Mouse (Mus musculus): ENCODE measurements around the gene Hdac4.

Gene Hdac4

DNA sequence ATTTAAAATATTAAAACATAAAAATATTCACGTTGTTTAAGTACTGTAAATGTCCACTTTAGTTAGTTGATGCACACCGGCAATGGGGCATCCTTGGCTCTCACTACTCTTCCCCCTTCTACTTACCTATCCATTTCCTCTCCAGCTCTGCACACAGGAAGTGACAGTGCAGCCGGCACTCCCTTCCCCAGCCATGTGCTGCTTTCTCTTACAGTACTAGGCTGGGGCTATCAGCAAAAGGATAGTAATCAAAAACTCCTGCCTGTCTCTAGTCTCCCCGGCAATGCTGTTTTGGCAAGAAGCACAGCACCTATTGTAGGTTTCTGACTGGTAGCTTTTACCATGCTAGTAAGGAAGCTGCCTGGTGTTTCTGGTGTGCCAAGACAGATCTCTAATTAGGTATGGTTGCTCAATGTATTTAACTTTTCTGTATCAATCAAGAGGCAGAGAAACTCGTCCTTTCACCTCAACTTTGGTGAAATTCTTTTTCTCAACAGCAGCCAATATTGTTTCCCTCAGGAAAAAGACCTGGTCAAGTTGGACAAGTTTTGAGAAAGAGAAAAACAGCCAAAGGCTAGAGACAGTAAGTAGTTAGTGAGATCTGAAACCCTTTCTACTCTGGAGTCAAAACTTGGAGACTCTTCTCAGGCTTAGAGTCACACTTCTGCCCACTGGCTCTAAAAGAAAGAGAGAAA, 136.6 kb downstream of the Hdac4 start:
- no peak for DNase-seq

DNA sequence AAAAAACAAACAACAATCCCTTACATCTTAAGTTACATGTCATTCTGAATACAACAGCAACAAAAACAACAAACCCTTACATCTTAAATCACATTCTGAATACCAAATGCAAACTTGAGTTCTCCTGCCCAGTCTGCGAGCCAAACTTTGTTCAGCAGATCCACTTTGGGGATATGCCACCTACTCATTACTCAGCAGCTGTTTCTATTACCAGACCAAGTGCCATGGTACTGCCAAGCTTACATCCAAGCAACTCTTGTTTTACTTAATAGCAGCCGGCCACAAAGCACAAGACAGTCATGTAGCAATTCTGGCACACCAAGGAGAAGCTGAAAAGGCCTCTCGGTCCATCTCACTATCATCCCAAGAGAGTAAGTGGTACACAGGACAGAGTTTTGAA, 138.4 kb downstream of the Hdac4 start:
- no peak for DNase-seq

DNA sequence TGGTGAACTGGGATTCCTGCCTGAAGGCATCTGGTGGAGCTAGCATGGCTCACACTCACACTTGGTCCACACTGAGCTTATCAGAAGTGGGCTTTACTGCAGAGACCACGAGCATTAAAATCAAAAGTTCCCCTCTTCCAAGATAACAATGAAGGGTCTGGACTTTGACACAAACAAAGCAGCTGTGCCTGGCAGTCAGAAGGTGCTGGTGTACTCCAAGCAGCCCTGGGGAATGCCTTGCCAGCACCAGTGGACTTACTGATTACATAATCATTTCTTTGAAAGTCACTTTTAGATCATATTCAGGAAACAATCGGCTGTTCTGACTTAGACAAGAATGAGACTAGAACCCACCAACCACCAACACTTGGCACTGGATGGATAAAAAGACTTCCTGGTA, 140.3 kb downstream of the Hdac4 start:
- no peak for DNase-seq

DNA sequence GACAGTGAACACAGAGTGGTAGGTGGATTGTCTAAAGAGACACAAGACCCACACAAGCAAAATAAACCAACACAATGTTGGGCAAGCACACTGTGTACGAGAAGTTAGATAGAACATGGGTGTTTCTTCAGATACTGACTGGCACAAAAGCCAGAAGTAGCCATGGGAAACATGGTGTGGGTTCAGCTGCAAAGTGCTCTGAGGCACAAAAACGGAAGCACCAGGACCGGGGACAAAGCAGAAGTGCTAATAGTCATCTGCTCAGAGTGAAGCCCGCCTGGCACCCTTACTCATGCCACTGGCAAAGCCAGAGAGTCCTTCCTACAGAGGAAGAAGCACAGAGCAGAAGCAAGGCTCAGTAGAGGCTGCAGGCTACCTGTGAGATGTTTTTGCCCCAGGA, 143.3 kb downstream of the Hdac4 start:
- no peak for DNase-seq

DNA sequence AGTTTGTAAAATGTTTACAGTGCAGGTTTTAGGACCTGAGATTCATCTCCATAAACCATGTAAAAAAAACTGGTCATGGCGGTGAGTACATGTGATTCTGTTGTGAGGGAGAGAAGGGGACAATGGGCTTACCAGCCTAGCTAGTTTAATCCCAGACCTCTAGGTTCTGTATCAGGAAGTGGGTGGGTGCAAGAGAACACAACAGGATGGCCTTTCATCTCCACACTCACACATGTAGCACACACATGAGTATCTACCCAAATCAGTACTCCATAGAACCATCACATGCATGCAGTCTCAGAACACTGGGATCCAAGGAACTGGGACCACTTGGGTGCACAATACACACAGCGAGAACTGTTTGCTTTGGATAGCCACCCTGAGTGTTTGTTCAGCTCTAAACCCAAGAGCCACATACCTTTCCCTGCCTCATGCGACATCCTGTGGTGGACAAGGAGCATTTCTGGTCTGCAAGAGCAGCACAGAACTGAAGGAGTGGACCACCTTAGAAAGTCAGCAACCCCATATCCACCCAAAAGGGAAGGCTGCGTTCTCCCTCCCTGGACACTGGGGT, 143.9 kb downstream of the Hdac4 start:
- no peak for DNase-seq

DNA sequence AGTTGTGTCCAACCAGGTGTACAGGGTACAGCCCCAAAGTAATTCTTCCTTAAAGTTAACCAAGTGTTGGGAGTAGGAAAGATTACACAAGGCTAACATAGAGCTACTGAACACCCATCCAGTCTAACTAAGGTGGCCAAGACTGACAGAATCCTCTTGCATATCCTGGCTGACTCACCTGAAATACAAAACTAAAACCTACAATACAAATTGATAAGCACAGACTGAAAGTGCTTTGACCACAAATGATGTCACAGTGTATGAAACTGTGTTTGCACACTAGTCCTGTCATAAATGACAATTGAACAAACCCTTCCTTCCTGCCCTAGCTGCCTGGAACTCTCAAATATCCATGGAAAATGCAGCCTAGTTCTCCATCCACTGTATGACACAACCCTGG, 144.5 kb downstream of the Hdac4 start:
- DNase-seq: no peak

DNA sequence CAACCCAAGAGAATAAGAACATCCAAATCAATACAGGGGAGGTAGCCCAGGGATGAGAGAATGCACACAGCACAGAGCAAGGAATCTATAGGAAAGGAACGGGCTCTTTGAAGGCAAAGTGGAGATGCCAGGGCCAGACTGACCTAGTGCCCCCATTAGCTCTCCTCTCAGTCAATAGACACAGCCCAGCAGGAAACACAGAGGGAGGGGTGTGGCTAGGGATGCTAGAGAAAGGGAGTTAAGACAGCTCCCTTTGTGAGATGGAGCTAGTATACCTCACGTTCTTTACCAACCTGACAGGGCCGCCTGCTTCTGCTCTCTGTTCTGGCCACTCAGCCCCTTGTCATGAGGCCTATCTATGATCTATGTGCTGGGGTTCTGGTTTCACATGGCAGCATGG, 144.9 kb downstream of the Hdac4 start:
- DNase-seq: no peak

DNA sequence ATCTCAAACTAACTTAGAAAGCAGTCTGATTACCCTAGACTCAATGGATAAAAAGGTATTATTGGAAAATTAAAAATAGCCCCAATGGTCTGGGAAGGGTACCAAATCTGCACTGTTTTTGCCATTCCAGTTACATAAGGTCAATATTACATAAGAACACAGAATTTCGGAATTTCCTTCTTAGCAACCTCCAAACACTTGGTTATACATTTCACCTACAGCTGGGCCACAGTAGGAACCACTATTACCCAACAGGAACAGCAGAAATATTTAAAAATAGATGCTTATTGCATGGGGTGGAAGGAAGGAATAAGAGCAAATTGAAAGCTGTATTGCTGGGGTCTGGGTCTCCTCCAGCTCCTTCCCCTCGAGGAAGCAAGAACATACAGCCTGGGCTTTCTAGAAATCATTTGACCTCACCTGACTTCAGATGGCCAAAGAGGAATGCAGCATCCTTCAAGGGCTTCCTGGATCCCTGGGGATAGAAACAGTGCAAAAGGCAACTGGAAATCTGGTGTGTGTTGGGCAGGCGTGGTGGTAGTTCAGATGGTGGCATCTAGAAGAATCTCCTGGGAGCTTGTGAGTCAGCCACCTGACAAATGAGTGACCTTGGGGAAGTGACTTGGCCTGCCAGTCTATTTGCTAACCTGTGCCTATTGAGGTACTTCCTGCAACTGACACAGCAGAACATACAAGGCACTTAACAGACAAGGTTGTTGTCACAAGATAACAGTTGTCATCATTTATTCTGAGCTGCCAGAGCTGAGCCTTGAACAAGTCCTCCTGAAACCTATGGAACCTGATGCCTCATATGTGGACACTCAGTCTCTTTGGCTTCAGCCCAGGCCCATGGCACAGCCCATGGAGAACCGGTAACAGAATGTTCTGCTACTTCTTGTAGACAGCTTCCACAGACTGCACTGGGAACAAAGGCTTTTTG, 146.8 kb downstream of the Hdac4 start:
- DNase-seq: peak in 1 of 2 experiments; percentile 53

DNA sequence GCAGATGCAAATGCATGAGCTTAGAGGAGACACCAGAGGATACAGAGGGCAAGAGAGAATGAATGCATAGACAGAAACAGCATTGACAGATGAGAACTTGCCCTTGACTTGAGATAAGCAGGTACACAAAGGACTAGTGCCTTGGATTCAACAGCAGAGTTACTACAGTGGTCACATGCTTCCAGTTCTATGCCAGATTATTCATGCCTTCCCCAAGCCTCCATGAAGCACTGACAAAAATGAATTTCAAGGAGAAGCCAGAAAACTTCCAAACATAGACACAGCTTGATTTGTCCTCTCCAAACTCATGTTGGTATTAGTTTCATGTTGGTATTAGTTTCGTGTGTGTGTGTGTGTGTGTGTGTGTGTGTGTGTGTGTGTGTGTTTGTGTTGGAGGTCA, 149.8 kb downstream of the Hdac4 start:
- no peak for DNase-seq

DNA sequence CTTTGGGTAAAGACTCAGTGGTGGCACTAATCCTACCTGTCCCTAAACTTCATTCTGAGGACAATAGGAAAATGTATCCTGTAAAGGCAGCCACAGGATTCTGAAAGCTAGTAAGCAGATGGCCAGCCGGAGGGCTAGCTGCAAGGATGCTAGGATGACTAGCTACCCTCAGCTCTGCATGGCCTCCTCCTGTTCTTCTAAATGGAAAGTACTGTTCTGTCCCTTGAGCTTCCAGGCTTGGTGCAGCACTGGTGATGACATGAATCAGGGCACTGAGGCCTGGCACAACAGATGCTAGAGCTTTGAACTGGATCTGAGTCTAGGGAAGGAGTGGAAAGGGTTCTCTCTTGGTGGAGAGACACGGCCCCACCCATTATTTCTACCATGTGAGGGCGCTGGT, 150.6 kb downstream of the Hdac4 start:
- peak; percentile 40 to 46 for DNase-seq

DNA sequence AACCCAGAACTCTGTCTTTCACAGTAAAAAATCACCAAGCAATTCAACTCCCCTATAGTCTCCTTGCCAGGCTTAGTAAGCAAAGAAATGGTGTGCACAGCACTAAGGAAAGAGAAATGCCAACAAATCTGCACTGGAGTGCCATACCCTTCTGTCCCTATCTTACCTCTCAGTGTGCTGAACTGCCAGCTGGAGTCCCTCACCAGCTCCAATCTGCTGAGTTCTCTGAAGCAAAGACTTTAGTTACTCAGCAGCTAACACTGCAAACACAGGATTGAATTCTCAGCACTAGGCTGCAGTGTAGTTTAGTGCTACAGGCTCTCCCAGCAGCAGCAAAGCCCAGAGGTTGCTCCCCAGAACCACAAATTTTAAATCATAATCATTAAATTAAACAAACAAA, 151.5 kb downstream of the Hdac4 start:
- peak in 1 of 2 experiments; percentile 40 for DNase-seq

DNA sequence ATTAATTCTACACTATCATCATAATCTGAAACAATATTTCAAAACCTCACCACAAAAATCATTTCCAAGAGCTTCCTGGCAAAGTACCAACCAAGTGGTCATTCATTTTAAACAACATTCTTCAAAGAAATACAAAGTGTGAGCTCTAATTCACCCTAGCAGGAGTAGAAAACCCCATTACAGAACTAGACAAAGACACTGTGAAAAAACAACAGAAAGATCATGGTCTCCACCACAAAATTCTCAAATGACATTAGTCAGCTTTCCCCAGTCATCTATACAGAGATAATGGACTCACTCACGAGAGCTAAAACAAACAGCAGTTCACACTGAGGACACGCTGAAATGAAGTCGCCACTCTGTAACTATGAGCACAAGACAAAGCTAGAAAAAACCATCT, 153.4 kb downstream of the Hdac4 start:
- no peak for DNase-seq

DNA sequence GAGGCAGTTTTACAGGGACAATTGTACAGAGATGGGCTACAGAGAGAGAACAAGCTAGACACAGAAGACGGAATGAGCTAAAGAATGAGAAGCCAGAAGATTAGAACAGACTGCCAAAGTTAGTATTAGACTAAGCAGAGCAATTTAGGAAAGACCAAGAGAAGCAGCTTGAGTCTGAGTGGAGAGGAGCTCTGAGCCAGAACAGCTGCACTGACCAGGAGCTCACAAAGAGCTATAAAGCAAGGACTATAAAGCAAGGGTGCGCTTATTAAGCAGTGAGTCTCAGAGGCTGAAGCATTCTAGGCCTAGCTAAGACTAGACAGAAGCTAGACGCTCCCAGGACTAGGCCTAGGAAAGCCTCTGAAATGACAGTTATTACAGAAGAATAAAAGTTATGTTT, 154.2 kb downstream of the Hdac4 start:
- DNase-seq: no peak

DNA sequence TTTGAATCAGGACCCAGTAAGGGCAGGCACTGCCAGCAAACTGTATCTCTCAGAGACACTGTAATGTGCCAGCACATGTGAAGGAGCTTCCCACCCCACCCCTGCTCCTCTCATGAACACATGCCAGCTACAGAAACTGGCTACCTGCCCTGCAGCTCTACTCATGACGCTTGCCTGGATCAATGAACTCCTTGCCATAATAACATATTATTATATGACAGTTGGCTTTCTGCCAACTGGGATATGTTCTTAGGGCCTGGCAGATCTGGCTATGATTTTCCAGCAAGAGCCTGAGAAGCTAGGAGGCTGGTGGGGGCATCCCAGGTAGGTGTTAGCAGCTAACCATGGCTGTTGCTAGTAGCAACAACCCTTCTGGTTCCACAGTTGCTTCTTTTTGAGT, 156.8 kb downstream of the Hdac4 start:
- peak in 1 of 2 experiments; percentile 53 for DNase-seq

DNA sequence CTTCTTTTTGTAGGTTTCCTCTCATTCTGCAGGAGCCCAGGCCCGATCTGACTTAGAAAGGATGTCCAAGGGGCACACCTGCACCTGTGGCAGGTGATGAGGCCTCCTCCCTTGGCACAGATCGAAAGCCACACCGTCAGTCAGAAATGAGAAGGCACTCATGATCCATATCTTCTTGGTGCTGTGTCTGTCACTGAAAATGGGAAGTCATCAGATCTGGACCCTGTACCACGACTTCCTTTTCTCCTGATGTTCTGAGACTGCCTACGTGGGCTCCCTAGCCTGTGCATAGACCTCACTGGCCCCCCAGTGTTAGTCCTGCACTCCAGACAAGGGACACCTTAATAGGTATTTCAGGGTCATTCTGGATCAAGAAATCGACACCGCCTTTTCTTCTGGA, 158.5 kb downstream of the Hdac4 start:
- no peak for DNase-seq

DNA sequence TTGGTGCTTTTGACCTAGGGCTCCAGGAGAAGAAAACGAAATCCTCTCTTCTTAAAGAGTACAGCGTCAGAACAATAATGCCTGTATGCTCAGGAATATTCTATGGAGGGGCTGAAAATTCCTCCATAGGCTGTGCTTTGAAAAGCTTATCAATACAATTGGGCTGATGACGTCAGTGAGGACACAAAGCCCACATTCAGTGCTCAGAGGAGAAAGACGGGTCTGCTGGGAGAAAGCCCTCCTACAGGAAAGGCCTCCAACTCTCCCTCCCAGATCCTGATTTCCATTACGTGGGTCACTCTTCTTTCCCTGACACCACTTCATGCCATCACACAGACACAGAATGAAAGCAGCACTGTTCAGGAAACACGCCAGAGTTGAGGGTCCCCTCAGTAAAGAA, 159.7 kb downstream of the Hdac4 start:
- no peak for DNase-seq

DNA sequence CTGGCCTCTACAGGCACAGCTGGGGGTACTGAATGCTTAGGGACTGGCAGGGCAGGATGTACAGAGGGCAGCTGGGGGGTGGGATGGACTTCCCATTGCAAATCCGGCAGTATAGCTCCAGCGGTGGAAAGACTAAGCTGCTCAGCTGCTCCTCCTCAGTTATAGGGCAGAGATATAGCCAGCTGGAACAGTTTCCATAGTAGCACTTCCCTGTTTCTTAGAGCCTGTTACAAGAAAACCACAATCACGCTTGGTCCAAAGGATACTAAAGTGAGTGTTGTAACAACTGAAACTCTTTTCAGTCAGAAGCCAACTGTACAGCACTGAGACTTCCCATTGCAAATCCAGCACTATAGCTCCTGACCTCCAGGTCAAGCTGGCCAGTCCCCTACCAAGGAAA, 161.3 kb downstream of the Hdac4 start:
- no peak for DNase-seq

DNA sequence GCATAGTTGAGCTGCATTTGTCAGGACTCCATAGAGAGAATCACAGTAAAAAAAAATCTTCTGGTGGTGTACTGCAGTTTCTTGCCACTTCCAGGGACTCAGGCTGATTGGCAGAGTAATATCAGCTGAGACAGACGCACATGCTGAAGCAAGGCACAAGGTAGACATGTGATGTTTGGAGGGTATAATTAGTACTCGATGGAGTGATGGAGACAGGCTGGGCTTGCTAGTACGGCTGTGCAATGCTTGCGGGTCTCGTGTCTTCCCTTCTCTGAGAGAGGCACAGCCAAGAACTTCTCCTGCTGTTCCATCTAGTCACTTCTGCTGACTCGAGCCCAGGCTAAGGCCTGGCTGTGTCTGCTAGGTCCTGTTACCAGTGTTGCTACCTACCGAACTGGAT, 162.0 kb downstream of the Hdac4 start:
- DNase-seq: no peak

DNA sequence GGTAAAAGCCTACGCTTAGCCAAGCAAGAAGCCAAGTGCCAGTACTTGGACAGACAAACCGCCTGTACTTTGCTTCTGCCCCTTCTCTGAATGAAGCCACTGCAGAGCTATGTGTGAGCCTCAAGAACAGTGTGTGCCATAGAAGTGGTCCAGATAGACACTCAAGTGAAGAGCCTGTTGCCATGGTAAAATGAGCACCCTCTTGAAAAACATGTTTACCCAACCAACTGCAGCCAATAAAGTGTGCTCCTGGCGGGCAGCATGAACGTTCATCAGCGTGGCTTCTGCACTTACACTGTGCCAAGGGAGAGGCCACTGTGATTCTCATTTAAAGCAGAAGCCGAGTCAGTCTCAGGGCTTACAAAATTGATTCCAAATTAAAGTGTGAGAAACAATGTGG, 165.0 kb downstream of the Hdac4 start:
- DNase-seq: no peak

DNA sequence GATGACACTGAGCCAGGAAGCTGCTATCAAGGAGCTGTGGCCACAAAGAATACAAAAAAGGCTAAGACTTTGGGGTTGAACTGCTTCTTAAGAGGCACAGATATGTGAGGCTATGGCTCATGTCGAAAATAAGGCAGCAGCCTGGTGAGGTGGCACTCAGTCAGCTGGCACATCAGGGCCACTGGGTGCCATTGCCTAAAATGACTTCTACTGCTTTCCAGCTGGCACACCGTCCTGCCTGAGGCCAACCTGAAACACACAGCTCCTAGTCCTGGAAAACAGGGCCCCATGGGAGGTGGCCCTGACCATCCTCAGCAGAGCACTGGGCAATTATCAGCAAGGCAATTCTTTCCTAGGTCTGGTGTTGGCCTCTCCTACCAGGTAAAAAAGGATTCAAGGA, 167.3 kb downstream of the Hdac4 start:
- no peak for DNase-seq

DNA sequence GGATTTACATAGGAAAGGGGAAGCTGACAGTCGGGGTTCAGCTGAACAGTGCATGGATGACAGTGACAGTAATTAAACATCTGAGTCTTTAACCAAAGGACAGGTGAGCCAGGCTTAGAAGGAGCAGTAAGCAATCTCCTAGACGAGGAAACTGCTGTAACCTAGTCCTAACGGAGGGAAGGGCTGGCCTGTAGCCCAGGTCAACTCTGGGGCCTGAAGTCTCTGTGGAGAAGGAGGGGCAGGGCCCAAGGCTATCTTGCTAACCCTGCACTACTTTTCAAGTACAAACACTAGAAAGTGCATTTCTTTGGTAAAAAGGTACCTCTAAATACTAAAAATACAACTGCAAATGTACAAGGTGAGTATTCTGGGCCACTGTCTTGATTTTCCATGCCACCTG, 169.1 kb downstream of the Hdac4 start:
- no peak for DNase-seq

DNA sequence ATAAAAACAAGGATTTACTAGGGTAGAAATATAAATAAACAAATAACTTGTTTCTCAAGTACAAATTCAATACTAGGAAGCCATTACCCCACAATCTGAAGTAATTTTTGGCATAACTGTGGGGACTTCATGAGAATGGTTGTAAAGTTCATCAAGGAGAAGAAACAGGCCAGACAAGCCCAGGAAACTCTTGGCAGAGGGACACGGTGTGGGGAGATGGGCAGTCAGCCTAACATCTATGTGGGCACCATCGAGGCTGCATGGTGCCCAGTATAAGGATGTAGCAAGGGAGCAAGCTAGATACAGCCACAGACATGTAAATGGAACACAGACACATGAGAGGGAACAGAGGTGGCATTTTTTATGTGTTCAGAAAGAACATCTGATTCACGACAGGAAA, 171.6 kb downstream of the Hdac4 start:
- no peak for DNase-seq

DNA sequence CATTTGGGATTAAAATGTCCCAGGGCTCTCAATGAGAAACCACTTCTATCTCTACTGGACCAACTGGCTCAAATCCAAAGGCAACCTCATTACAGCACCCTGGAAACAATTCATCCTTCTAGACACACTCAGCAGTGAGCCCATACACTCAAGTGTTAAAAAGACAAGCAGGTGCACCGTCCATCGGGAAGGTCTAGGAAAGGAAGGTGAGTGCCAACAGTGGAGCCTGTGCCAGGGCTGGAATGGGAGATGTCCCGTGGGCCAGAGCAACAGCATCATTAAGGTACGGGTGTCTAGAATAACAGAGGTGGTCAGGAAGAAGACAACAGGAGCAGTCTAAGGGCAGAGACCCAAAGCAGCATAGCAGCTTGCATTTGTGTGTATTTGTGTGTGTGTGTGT, 173.5 kb downstream of the Hdac4 start:
- peak; percentile 58 to 76 for DNase-seq

Data from cerebellum, postnatal 25 days (tissue).